Mouse (Mus musculus): ENCODE results near the gene Olfr452. TPM values are rescaled to one million over a fixed set of nuclear protein-coding genes. Genes with fewer than 3 reads are reported as not detected.
A peak's percentile ranks its signal among the peaks of the same experiment; 100 is the strongest.

The Olfr452 gene
- not detected in 2 replicates for polyA plus RNA-seq (2016; fragmentation: Nextera tagmentation; extraction: Ambion mirVana)

GRCm38 (mm10) chr6:42784793-42785192 lies at the start of gene Olfr452:
TSS of gene Olfr452 (plus strand) at chr6:42785093.
- Histone ChIP-seq H3K9ac (no peak within 1 kb of the TSS), H3K4me3 (no peak within 1 kb of the TSS), H3K36me3 (no peaks in the 10 kb centered on the region), H3K9me3 (no peaks in the 10 kb centered on the region), H3K27ac (no peak within 1 kb of the TSS), H3K27me3 (no peaks in the 10 kb centered on the region), H3K4me1 (no peaks in the 10 kb centered on the region), H3K4me2 (replicated peaks) (no peak within 1 kb of the TSS)
- no peak for ATAC-seq (ENCODE audit: insufficient number of reproducible peaks, insufficient read depth, low FRiP score, low TSS enrichment)

- Histone ChIP-seq H3K9me3 (no peaks in the 10 kb centered on the region), H3K4me3 (no peak within 1 kb of the TSS), H3K27me3 (no peaks in the 10 kb centered on the region), H3K27ac (no peak within 1 kb of the TSS), H3K36me3 (no peaks in the 10 kb centered on the region), H3K9ac (no peak within 1 kb of the TSS), H3K4me2 (replicated peaks) (no peak within 1 kb of the TSS), H3K4me1 (no peaks in the 10 kb centered on the region)
- no peak for ATAC-seq (ENCODE audit: insufficient number of reproducible peaks, insufficient read depth, low FRiP score, low TSS enrichment)
- WGBS = 88% methylated on average over 1 of the region's 1 CpGs
These were observed 45.8 kb upstream of the Olfr452 start, which contains the start of gene Olfr453 for GRCm38 (mm10) chr6:42739071-42739470. TSS of gene Olfr453 (plus strand) at chr6:42739371.

- H3K27me3 ChIP-seq = no peaks in the 10 kb centered on the region
- 77% methylated on average over 5 of the region's 5 CpGs for WGBS
- no peak overlapping the region for H3K27ac ChIP-seq
- no peak overlapping the region for H3K4me2 ChIP-seq (replicated peaks)
- no peaks in the 10 kb centered on the region for H3K36me3 ChIP-seq
- no peak for ATAC-seq (ENCODE audit: insufficient number of reproducible peaks, insufficient read depth, low FRiP score, low TSS enrichment)
- no peaks in the 10 kb centered on the region for H3K4me1 ChIP-seq
- H3K9me3 ChIP-seq = no peaks in the 10 kb centered on the region
- no peak overlapping the region for H3K4me3 ChIP-seq
- no peak overlapping the region for H3K9ac ChIP-seq
These were observed 42.6 kb upstream of the Olfr452 start for GRCm38 (mm10) chr6:42742303-42742702.

DNA sequence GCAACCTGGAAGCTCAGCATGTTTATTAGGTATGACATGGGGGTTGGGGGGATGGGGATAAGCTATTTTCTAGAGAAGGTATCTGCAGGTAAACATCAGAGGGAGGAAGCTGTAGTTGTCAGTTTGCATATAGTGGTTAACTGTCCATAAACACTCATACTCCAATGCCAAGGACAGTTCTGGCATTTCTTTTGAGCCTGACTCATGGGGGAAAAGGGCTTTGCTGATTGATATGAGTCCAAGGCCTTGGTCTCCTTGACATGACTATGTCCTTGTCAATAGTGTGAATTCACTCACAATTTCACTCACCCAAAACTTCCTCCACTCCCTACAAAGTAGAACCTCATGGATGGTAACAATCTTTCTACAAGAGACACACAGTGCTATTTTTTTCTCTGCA lies 37.0 kb upstream of the Olfr452 start:
- Histone ChIP-seq H3K27me3 (no peaks in the 10 kb centered on the region), H3K36me3 (no peaks in the 10 kb centered on the region), H3K4me3 (no peak overlapping the region), H3K27ac (no peak overlapping the region), H3K4me1 (no peaks in the 10 kb centered on the region), H3K9me3 (no peaks in the 10 kb centered on the region), H3K9ac (no peak overlapping the region), H3K4me2 (replicated peaks) (no peak overlapping the region)
- no peak for ATAC-seq (ENCODE audit: insufficient number of reproducible peaks, insufficient read depth, low FRiP score, low TSS enrichment)

DNA sequence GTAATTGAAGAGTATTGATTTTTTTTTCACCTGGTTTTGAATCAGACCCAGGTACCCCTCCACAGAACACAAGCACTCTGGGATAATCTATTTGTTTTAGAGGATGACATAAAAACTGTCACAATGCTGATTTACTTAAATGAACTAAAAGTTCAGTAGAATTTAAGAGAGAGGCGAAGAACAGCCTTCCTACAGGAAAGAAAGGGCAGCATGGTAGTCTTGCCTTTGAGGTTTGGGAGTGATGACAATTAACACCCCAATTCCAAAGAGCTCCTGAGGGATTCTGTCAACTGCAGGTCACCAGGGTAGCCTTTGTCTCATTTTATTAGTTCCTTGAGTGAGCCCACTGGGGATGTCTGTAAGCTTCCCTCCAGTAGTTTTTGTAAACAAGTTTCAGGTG lies 28.8 kb upstream of the Olfr452 start, which contains the start of gene Olfr38:
Olfr38 (plus strand) TSS at position 301 of the 400 bp plus-strand sequence.
- Histone ChIP-seq H3K4me1 (no peaks in the 10 kb centered on the region), H3K9me3 (no peaks in the 10 kb centered on the region), H3K36me3 (no peaks in the 10 kb centered on the region), H3K4me3 (no peak within 1 kb of the TSS), H3K9ac (no peak within 1 kb of the TSS), H3K27me3 (no peaks in the 10 kb centered on the region), H3K4me2 (replicated peaks) (no peak within 1 kb of the TSS), H3K27ac (no peak within 1 kb of the TSS)
- ATAC-seq (ENCODE audit: insufficient number of reproducible peaks, insufficient read depth, low FRiP score, low TSS enrichment) = no peak
- WGBS = 84% methylated on average over 1 of the region's 1 CpGs

DNA sequence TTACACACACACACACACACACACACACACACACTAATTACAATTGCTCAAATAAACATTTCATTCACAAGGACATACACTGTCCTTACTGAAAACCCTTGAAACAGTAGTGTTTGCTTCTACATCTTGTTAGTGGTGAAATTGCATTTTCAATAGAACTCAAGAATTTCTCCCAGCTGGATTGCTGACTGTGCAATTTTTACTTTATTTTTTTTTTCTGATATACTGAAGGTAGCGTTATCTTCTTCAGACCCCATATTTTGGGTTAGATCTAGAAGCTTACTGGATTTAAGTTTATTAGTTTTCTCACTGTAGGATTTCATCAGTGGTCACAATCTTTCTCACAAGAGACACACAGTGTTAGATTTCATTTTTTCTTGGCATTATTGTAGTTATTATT lies 7.8 kb upstream of the Olfr452 start:
- no peak overlapping the region for H3K4me3 ChIP-seq
- H3K9ac ChIP-seq = no peak overlapping the region
- H3K27me3 ChIP-seq = no peaks in the 10 kb centered on the region
- no peak for ATAC-seq (ENCODE audit: insufficient number of reproducible peaks, insufficient read depth, low FRiP score, low TSS enrichment)
- no peaks in the 10 kb centered on the region for H3K4me1 ChIP-seq
- H3K9me3 ChIP-seq = no peaks in the 10 kb centered on the region
- H3K36me3 ChIP-seq = no peaks in the 10 kb centered on the region
- WGBS = 88% methylated on average over 1 of the region's 1 CpGs
- no peak overlapping the region for H3K27ac ChIP-seq
- no peak overlapping the region for H3K4me2 ChIP-seq (replicated peaks)

GRCm38 (mm10) chr6:42790247-42790948 lies 5.5 kb downstream of the Olfr452 start:
- H3K4me1 ChIP-seq = no peaks in the 10 kb centered on the region
- no peak overlapping the region for H3K27ac ChIP-seq
- no peak overlapping the region for H3K4me2 ChIP-seq (replicated peaks)
- no peaks in the 10 kb centered on the region for H3K9me3 ChIP-seq
- H3K27me3 ChIP-seq = no peaks in the 10 kb centered on the region
- H3K4me3 ChIP-seq = no peak overlapping the region
- no peak overlapping the region for H3K9ac ChIP-seq
- 51% methylated on average over 4 of the region's 4 CpGs for WGBS
- no peaks in the 10 kb centered on the region for H3K36me3 ChIP-seq
- 0 out of 2 replicates have a peak, but pooled peaks have one; percentile 41 for ATAC-seq (ENCODE audit: insufficient number of reproducible peaks, insufficient read depth, low FRiP score, low TSS enrichment)

- H3K36me3 ChIP-seq = no peaks in the 10 kb centered on the region
- WGBS = 81% methylated on average over 9 of the region's 9 CpGs
- no peaks in the 10 kb centered on the region for H3K27me3 ChIP-seq
- ATAC-seq (ENCODE audit: insufficient number of reproducible peaks, insufficient read depth, low FRiP score, low TSS enrichment) = no peak
- no peak overlapping the region for H3K27ac ChIP-seq
- no peak overlapping the region for H3K4me2 ChIP-seq (replicated peaks)
- H3K4me1 ChIP-seq = no peaks in the 10 kb centered on the region
- H3K9ac ChIP-seq = no peak overlapping the region
- H3K9me3 ChIP-seq = no peaks in the 10 kb centered on the region
- no peak overlapping the region for H3K4me3 ChIP-seq
These were observed 6.2 kb downstream of the Olfr452 start for GRCm38 (mm10) chr6:42790949-42791556.

- ATAC-seq (ENCODE audit: insufficient number of reproducible peaks, insufficient read depth, low FRiP score, low TSS enrichment) = no peak
- no peaks in the 10 kb centered on the region for H3K27me3 ChIP-seq
- 89% methylated on average over 3 of the region's 3 CpGs for WGBS
- H3K4me2 ChIP-seq (replicated peaks) = no peak overlapping the region
- H3K4me1 ChIP-seq = no peaks in the 10 kb centered on the region
- H3K36me3 ChIP-seq = no peaks in the 10 kb centered on the region
- H3K9me3 ChIP-seq = no peaks in the 10 kb centered on the region
- H3K9ac ChIP-seq = no peak overlapping the region
- H3K27ac ChIP-seq = no peak overlapping the region
- H3K4me3 ChIP-seq = no peak overlapping the region
These were observed 10.1 kb downstream of the Olfr452 start for GRCm38 (mm10) chr6:42794982-42795381.

GRCm38 (mm10) chr6:42811639-42812038 lies 26.7 kb downstream of the Olfr452 start, which contains the start of gene Olfr450:
TSS of gene Olfr450 (plus strand) at chr6:42811939.
- no peak for ATAC-seq (ENCODE audit: insufficient number of reproducible peaks, insufficient read depth, low FRiP score, low TSS enrichment)

DNA sequence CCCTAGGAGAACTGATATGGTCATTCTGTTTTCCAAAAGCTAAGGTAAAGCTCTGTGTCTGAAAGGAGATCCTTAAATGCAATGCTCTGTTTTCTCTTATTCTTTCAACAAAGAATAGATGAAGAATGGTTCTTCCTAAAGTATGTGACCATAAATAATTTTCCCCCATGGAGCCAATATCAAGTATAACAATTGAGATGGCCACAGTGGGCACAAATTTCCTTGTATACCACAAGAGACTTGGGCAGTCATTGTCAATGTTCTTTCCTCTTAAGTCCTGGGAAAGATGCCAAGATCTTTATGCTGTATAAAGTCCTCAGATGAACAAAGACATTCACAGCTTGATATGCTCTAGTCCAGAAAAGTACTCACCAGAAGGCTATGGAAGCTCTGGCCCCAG lies 49.2 kb downstream of the Olfr452 start, which contains the start of gene Olfr449:
Olfr449 (plus strand) TSS at position 301 of the 400 bp plus-strand sequence.
- H3K9ac ChIP-seq = no peak within 1 kb of the TSS
- no peak for ATAC-seq (ENCODE audit: insufficient number of reproducible peaks, insufficient read depth, low FRiP score, low TSS enrichment)

More at GRCm38 (mm10) chr6:42811639-42812038, 26.7 kb downstream of the Olfr452 start, which contains the start of gene Olfr450:
- no peaks in the 10 kb centered on the region for H3K36me3 ChIP-seq
- no peaks in the 10 kb centered on the region for H3K27me3 ChIP-seq
- H3K4me3 ChIP-seq = no peak within 1 kb of the TSS
- H3K9me3 ChIP-seq = no peaks in the 10 kb centered on the region
- no peak within 1 kb of the TSS for H3K27ac ChIP-seq
- no peak within 1 kb of the TSS for H3K4me2 ChIP-seq (replicated peaks)
- WGBS = 82% methylated on average over 1 of the region's 1 CpGs
- no peak within 1 kb of the TSS for H3K9ac ChIP-seq
- H3K4me1 ChIP-seq = no peaks in the 10 kb centered on the region

More for the DNA sequence above, 49.2 kb downstream of the Olfr452 start, which contains the start of gene Olfr449:
- Histone ChIP-seq H3K9me3 (no peaks in the 10 kb centered on the region), H3K4me3 (no peak within 1 kb of the TSS), H3K27me3 (no peaks in the 10 kb centered on the region), H3K36me3 (no peaks in the 10 kb centered on the region), H3K4me1 (no peaks in the 10 kb centered on the region), H3K4me2 (replicated peaks) (no peak within 1 kb of the TSS), H3K27ac (no peak within 1 kb of the TSS)

All from embryonic facial prominence, embryonic 12.5 days (tissue).